Mouse (Mus musculus) ES-Bruce4 (cell line): ENCODE data around the gene Agbl4.

Experiments
- CTCF ChIP-seq: IDR thresholded peaks from one replicate; pipeline ENCODE4 v1.8.1; 2011; ENCODE audit warnings: low read depth, low read length
- POLR2A ChIP-seq: IDR thresholded peaks from one replicate; pipeline ENCODE4 v1.8.1; 2011; ENCODE audit warnings: low read length; ENCODE audit not compliant: insufficient read depth

GRCm38 (mm10) chr4:111390736-111391135 lies 993.3 kb downstream of the Agbl4 start:
- TF ChIP-seq CTCF = no peak
- no peak for TF ChIP-seq POLR2A
